In the genomic region with DNA sequence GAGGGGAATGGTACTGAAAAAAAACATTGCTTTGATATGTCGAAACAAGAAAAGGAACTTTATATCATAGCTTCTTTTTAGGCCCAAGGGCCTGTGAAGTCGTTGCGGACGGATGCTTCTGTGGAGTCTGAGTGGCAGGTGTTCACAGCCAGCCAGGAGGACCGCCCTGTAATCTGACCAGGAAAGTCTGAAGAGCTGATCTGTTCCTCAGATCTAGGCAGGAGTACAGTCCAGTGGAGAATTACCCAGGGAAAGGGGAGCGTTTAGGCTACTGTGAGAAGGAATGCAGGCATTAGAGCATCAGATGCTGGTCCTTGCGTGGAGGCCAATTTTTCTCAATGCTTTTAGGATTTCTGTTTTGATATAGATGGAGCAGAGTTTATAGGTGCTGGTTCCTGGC, we compare ENCODE assay signal across 21 mouse cellular contexts.
"Had no signal": no experiment of that assay in that cellular context is flagged by ENCODE, and none has a peak within 500 bp of the region (broad histone marks: within the 10 kb centered on the region; RNA-seq: fewer than 3 reads in every experiment).

No protein-coding gene starts in this region.

- H3K36me3 ChIP-seq: forebrain, embryonic 15.5 days; heart, embryonic 10.5 days; heart, embryonic 12.5 days; hindbrain, embryonic 13.5 days; hindbrain, embryonic 15.5 days; limb, embryonic 13.5 days; limb, embryonic 15.5 days; liver, embryonic 12.5 days had no signal

- H3K4me2 ChIP-seq: forebrain, embryonic 15.5 days; heart, embryonic 12.5 days; hindbrain, embryonic 13.5 days; hindbrain, embryonic 15.5 days; limb, embryonic 13.5 days; limb, embryonic 15.5 days; liver, embryonic 12.5 days had no signal

- ATAC-seq: forebrain, embryonic 15.5 days; forebrain, postnatal 0 days; hindbrain, postnatal 0 days; intestine, embryonic 16.5 days; liver, embryonic 12.5 days had no signal

- H3K9me3 ChIP-seq: forebrain, embryonic 15.5 days; heart, embryonic 10.5 days; heart, embryonic 12.5 days; hindbrain, embryonic 13.5 days; hindbrain, embryonic 15.5 days; limb, embryonic 13.5 days; limb, embryonic 15.5 days; liver, embryonic 12.5 days had no signal

- H3K4me3 ChIP-seq: forebrain, embryonic 15.5 days; heart, embryonic 10.5 days; heart, embryonic 12.5 days; hindbrain, embryonic 13.5 days; hindbrain, embryonic 15.5 days; limb, embryonic 13.5 days; limb, embryonic 15.5 days; liver, embryonic 12.5 days had no signal

- H3K27me3 ChIP-seq: forebrain, embryonic 15.5 days; heart, embryonic 12.5 days; hindbrain, embryonic 13.5 days; hindbrain, embryonic 15.5 days; limb, embryonic 13.5 days; limb, embryonic 15.5 days; liver, embryonic 12.5 days had no signal

- DNase-seq: forebrain, postnatal 0 days; gastrocnemius, postnatal 14 days; heart, adult 18-20 months; heart, postnatal 10 days; heart, postnatal 36 days; kidney, adult 11 months; kidney, adult 9 months; layer of hippocampus, adult 9-11 months; layer of hippocampus, postnatal 36 days; left cerebral cortex, postnatal 4 days had no signal

- H3K27ac ChIP-seq: forebrain, embryonic 15.5 days; heart, embryonic 10.5 days; hindbrain, embryonic 13.5 days; hindbrain, embryonic 15.5 days; hindbrain, postnatal 0 days; limb, embryonic 13.5 days; limb, embryonic 15.5 days; liver, embryonic 12.5 days; liver, embryonic 14.5 days had no signal

- H3K4me1 ChIP-seq: forebrain, embryonic 15.5 days; heart, embryonic 12.5 days; hindbrain, embryonic 13.5 days; hindbrain, embryonic 15.5 days; limb, embryonic 15.5 days; liver, embryonic 12.5 days had no signal

- H3K9ac ChIP-seq: forebrain, embryonic 15.5 days; forebrain, postnatal 0 days; heart, embryonic 12.5 days; hindbrain, embryonic 13.5 days; hindbrain, embryonic 15.5 days; limb, embryonic 13.5 days; limb, embryonic 15.5 days; liver, embryonic 12.5 days; liver, embryonic 14.5 days had no signal
